Mouse (Mus musculus): ENCODE data around the gene Cops2. TPM values are rescaled to one million over a fixed set of nuclear protein-coding genes. Genes with fewer than 3 reads are reported as not detected.

Cops2 gene
- polyA plus RNA-seq, 1 experiment, result 76.3 TPM

GRCm38 (mm10) chr2:125788351-125788750, 70.6 kb downstream of the Cops2 start:
- H3K4me3 ChIP-seq (replicated peaks; ENCODE audit: insufficient read depth, low read depth, low read length), result no peak overlapping the region
- H3K4me1 ChIP-seq (ENCODE audit: control insufficient read depth, insufficient read depth, low read length), result peaks cover 2% of the 10 kb centered on the region; the same call in 1 of the 2 replicates
- no peak for DNase-seq
- no peak for TF ChIP-seq POLR2A (IDR thresholded peaks at IDR 0.05; ENCODE audit: borderline replicate concordance, insufficient read depth, low read length)
- no peak for TF ChIP-seq CTCF (IDR thresholded peaks at IDR 0.05; ENCODE audit: borderline replicate concordance, insufficient read depth, low read depth, low read length)
- no peaks in the 10 kb centered on the region for H3K27me3 ChIP-seq (ENCODE audit: control insufficient read depth, insufficient read depth, low read length)
- no peak overlapping the region for H3K27ac ChIP-seq (ENCODE audit: insufficient read depth, low read length)

GRCm38 (mm10) chr2:125785021-125785420, 73.9 kb downstream of the Cops2 start:
- 68% methylated on average over 4 of the region's 4 CpGs for WGBS
- no peak overlapping the region for H3K4me3 ChIP-seq (replicated peaks; ENCODE audit: insufficient read depth, low read depth, low read length)
- TF ChIP-seq POLR2A (IDR thresholded peaks at IDR 0.05; ENCODE audit: borderline replicate concordance, insufficient read depth, low read length) (no peak), CTCF (IDR thresholded peaks at IDR 0.05; ENCODE audit: borderline replicate concordance, insufficient read depth, low read depth, low read length) (no peak)
- H3K27me3 ChIP-seq (ENCODE audit: control insufficient read depth, insufficient read depth, low read length), result no peaks in the 10 kb centered on the region
- H3K27ac ChIP-seq (ENCODE audit: insufficient read depth, low read length), result no peak overlapping the region
- peaks cover 5% of the 10 kb centered on the region for H3K4me1 ChIP-seq (ENCODE audit: control insufficient read depth, insufficient read depth, low read length)
- no peak for DNase-seq

GRCm38 (mm10) chr2:125784392-125784791, 74.5 kb downstream of the Cops2 start:
- DNase-seq, result no peak
- TF ChIP-seq POLR2A (IDR thresholded peaks at IDR 0.05; ENCODE audit: borderline replicate concordance, insufficient read depth, low read length) (no peak), CTCF (IDR thresholded peaks at IDR 0.05; ENCODE audit: borderline replicate concordance, insufficient read depth, low read depth, low read length) (no peak)
- H3K27me3 ChIP-seq (ENCODE audit: control insufficient read depth, insufficient read depth, low read length), result no peaks in the 10 kb centered on the region
- H3K27ac ChIP-seq (ENCODE audit: insufficient read depth, low read length), result no peak overlapping the region
- 85% methylated on average over 4 of the region's 4 CpGs for WGBS
- H3K4me3 ChIP-seq (replicated peaks; ENCODE audit: insufficient read depth, low read depth, low read length), result no peak overlapping the region
- peaks cover 5% of the 10 kb centered on the region for H3K4me1 ChIP-seq (ENCODE audit: control insufficient read depth, insufficient read depth, low read length)

GRCm38 (mm10) chr2:125783868-125784267, 75.1 kb downstream of the Cops2 start:
- Histone ChIP-seq H3K27me3 (ENCODE audit: control insufficient read depth, insufficient read depth, low read length) (no peaks in the 10 kb centered on the region), H3K4me1 (ENCODE audit: control insufficient read depth, insufficient read depth, low read length) (peaks cover 5% of the 10 kb centered on the region), H3K4me3 (replicated peaks; ENCODE audit: insufficient read depth, low read depth, low read length) (no peak overlapping the region), H3K27ac (ENCODE audit: insufficient read depth, low read length) (no peak overlapping the region)
- TF ChIP-seq POLR2A (IDR thresholded peaks at IDR 0.05; ENCODE audit: borderline replicate concordance, insufficient read depth, low read length) (no peak), CTCF (IDR thresholded peaks at IDR 0.05; ENCODE audit: borderline replicate concordance, insufficient read depth, low read depth, low read length) (no peak)
- WGBS, result 55% methylated on average over 4 of the region's 4 CpGs
- DNase-seq, result no peak

- under 1% methylated on average over 25 of the region's 28 CpGs for WGBS
- DNase-seq, result peak; percentile 96 to 98
- H3K27me3 ChIP-seq (ENCODE audit: control insufficient read depth, insufficient read depth, low read length), result no peaks in the 10 kb centered on the region
- H3K4me3 ChIP-seq (replicated peaks; ENCODE audit: insufficient read depth, low read depth, low read length), result peak within 1 kb of the TSS; percentile 74
- TF ChIP-seq CTCF (IDR thresholded peaks at IDR 0.05; ENCODE audit: borderline replicate concordance, insufficient read depth, low read depth, low read length) (no peak), POLR2A (IDR thresholded peaks at IDR 0.05; ENCODE audit: borderline replicate concordance, insufficient read depth, low read length) (peak; percentile 65; the same call in 1 of the 2 replicates)
- H3K27ac ChIP-seq (ENCODE audit: insufficient read depth, low read length), result peak within 1 kb of the TSS; percentile 58
- H3K4me1 ChIP-seq (ENCODE audit: control insufficient read depth, insufficient read depth, low read length), result peaks cover 5% of the 10 kb centered on the region
Measured at GRCm38 (mm10) chr2:125782719-125783109, 76.2 kb downstream of the Cops2 start, which contains the start of gene Secisbp2l. TSS of gene Secisbp2l (minus strand) at chr2:125782870.

- peak in 1 of 2 experiments; percentile 10 for DNase-seq
- WGBS, result 2% methylated on average over 44 of the region's 44 CpGs
- Histone ChIP-seq H3K27ac (ENCODE audit: insufficient read depth, low read length) (peak overlapping the region; percentile 58), H3K4me1 (ENCODE audit: control insufficient read depth, insufficient read depth, low read length) (peaks cover 5% of the 10 kb centered on the region), H3K27me3 (ENCODE audit: control insufficient read depth, insufficient read depth, low read length) (no peaks in the 10 kb centered on the region), H3K4me3 (replicated peaks; ENCODE audit: insufficient read depth, low read depth, low read length) (peak overlapping the region; percentile 74)
- TF ChIP-seq POLR2A (IDR thresholded peaks at IDR 0.05; ENCODE audit: borderline replicate concordance, insufficient read depth, low read length) (no peak; the same call in 1 of the 2 replicates), CTCF (IDR thresholded peaks at IDR 0.05; ENCODE audit: borderline replicate concordance, insufficient read depth, low read depth, low read length) (no peak)
Measured at GRCm38 (mm10) chr2:125781978-125782718, 76.8 kb downstream of the Cops2 start.

- WGBS, result 38% methylated on average over 2 of the region's 2 CpGs
- H3K27me3 ChIP-seq (ENCODE audit: control insufficient read depth, insufficient read depth, low read length), result no peaks in the 10 kb centered on the region
- H3K4me3 ChIP-seq (replicated peaks; ENCODE audit: insufficient read depth, low read depth, low read length), result peak overlapping the region; percentile 24
- H3K27ac ChIP-seq (ENCODE audit: insufficient read depth, low read length), result no peak overlapping the region
- no peak for DNase-seq
- no peak for TF ChIP-seq POLR2A (IDR thresholded peaks at IDR 0.05; ENCODE audit: borderline replicate concordance, insufficient read depth, low read length)
- TF ChIP-seq CTCF (IDR thresholded peaks at IDR 0.05; ENCODE audit: borderline replicate concordance, insufficient read depth, low read depth, low read length), result no peak
- peaks cover 5% of the 10 kb centered on the region for H3K4me1 ChIP-seq (ENCODE audit: control insufficient read depth, insufficient read depth, low read length)
Measured at GRCm38 (mm10) chr2:125781006-125781405, 77.9 kb downstream of the Cops2 start.

Other genes with a start within 250 kb of the Cops2 start
- 3.1 and 3.2 TPM in 2 replicates for gene Cep152, start 234.0 kb downstream of the Cops2 start, polyA plus RNA-seq (2012; rRNA removed)
- gene Eid1, start 186.0 kb downstream of the Cops2 start, polyA plus RNA-seq (2012; rRNA removed), result 148 and 159 TPM in 2 replicates
- gene Shc4, start 135.0 kb downstream of the Cops2 start, polyA plus RNA-seq (2012; rRNA removed), result 6.7 and 7.0 TPM in 2 replicates
- gene Secisbp2l, start 76.3 kb downstream of the Cops2 start, polyA plus RNA-seq (2012; rRNA removed), result 36.8 and 37.7 TPM in 2 replicates
- gene Galk2, start within 50 bp of the Cops2 start, polyA plus RNA-seq (2012; rRNA removed), result 19.2 and 19.7 TPM in 2 replicates
- gene Fgf7, start 175.5 kb upstream of the Cops2 start, polyA plus RNA-seq (2012; rRNA removed), result 10.5 and 12.3 TPM in 2 replicates